Mouse (Mus musculus): Measurements from ENCODE around the gene Slc7a4.
"Not testable (repeated sequence)": the region's sequence is repeated elsewhere in the genome, so short reads cannot be mapped to it uniquely, and the experiment has no call there.

The Slc7a4 gene

DNA sequence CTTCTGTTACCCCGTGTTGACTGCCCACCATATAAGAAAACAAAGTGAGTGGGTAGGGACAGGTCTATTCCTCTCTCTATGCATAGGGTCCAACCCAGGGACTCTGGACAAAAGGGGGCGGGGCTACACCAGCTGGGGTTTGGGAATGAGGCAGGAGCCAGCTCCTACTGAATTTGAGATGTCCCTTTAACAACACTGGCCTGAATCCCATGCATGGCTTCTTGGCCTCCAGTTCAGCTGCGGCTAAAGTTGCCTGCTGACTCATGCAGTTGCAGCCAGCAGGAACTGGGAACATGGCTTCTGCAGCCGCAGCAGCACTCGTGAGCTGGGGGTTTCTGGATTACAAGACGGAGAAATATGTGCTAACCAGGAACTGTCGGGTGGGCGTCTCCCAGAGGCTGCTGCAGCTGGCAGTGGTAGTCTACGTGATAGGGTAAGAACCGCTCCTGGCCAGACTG, 21.2 kb downstream of the Slc7a4 start, which contains the start of gene P2rx6:
P2rx6 (plus strand) TSS at position 135 of the 458 bp plus-strand sequence.
- no peak for DNase-seq (ENCODE audit: low read depth)

DNA sequence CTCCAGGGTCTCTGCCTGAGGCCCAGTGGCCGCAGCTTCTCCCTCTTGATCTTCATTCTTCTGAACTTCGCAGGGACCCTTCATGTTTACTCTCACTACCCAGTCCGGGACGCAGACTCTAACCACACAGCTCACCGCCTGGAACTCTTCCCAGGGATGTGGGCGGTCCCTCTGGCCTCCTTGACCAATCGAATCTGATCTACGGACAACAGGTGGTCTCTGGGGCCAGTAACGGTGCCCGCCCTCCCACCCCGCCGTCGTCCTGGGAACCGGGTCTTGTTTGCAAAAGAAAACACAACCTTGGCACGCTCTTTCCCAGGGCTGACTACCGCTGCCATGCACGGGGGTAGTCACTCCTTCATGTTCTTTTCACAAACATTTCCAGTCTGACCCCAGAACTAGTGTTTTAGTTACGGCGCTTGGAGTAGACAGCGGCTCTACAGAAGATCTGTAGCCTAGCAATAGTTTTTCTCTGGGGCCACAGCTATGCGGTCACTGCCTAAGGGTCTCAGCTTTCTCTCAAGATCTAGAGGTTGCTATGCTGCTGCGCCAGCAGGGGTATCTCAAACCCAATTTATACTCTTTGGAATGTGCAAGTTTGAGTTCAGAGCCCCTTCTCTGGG, 21.8 kb downstream of the Slc7a4 start, which contains the start of gene Lrrc74b:
Lrrc74b (minus strand) TSS at position 120 of the 623 bp plus-strand sequence.
- DNase-seq (ENCODE audit: low read depth) = no peak

- no peak for DNase-seq (ENCODE audit: low read depth)
These were observed 23.5 kb downstream of the Slc7a4 start for GRCm38 (mm10) chr16:17559396-17560027.

DNA sequence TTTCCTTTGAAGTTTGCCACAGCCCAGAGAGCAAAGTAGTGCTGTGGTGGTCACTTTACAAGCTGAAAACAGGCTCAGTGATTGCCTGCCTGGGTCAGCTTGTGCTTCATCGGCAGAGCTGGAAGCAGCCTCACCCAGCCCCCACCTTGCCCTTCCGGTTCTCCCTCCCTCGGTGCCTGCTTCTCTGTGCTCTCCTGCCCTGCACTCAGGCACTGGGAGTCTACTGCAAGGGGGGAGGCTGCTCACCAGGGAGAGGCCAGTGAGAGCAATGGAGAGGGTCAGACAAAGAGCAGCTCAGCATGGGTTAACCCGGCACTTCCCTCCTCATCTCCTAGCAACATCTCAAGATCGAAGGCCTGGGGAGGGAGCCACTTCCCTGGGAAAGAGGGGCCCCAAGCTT, 24.2 kb downstream of the Slc7a4 start:
- DNase-seq (ENCODE audit: low read depth) = no peak

- no peak for DNase-seq (ENCODE audit: low read depth)
These were observed 25.0 kb downstream of the Slc7a4 start for GRCm38 (mm10) chr16:17557947-17558480.

GRCm38 (mm10) chr16:17556907-17557306, 26.1 kb downstream of the Slc7a4 start:
- no peak for DNase-seq (ENCODE audit: low read depth)

- no peak for DNase-seq (ENCODE audit: low read depth)
These were observed 26.8 kb downstream of the Slc7a4 start for GRCm38 (mm10) chr16:17556180-17556579.

GRCm38 (mm10) chr16:17554702-17555101, 28.3 kb downstream of the Slc7a4 start:
- not testable (repeated sequence) for DNase-seq (ENCODE audit: low read depth)

GRCm38 (mm10) chr16:17553910-17554685, 28.9 kb downstream of the Slc7a4 start:
- no peak for DNase-seq (ENCODE audit: low read depth)

- no peak for DNase-seq (ENCODE audit: low read depth)
These were observed 30.2 kb downstream of the Slc7a4 start for GRCm38 (mm10) chr16:17552837-17553236.

DNA sequence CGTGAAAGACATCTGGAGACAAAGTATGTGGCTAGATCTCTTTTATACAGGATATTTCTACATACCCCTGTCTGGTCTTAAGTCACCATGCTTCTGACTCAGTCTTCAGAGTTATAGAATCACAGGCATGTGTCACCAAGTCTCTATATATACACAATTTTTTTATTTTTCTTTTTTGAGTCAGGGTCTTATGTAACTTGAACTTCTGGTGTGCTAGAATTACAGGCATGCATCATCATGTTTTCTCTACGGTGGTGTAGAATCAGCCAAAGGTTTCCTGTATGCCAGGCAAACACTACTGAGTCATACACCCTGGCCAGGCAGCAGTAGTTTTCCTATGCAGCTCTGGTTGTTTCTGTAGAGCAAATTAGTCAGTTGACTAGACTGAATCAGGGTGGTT, 40.4 kb downstream of the Slc7a4 start:
- no peak for DNase-seq (ENCODE audit: low read depth)

DNA sequence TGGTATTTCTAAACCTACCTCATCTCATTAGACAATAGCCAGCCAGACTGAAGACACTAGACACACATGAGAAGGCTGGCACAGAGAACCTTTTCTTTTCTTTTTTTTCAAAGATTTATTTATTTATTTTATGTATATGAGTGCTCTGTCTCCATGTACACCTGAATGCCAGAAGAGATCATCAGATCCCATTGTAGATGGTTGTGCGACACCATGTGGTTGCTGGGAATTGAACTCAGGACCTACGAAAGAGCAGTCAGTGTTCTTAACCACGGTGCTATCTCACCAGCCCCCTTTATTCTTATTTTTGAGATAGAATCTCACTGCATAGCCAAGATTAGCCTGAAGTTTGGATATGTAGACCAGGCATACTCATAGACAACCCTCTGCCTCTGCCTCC, 46.4 kb downstream of the Slc7a4 start:
- no peak for DNase-seq (ENCODE audit: low read depth)

- DNase-seq (ENCODE audit: low read depth) = no peak
These were observed 50.2 kb downstream of the Slc7a4 start for GRCm38 (mm10) chr16:17532676-17533329.

DNA sequence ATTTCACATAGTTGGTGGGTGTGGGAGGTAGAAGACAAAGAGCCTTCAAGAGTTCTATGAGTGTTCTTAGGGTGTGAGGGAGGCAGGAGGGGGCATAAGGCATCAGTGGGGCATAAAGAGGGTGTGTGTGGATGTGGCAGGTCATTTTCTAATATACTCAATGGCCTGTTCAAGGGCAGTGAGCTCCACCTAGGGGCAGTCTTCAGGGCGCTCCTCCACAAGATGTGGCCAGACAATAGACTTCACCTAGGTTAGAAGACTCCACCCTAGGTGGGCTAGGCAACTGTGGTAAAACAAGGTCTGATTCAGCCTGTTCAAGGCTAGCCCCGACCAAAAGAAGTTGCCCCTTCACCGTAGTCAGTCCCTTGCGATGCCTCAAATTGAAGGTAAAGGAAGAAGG, 50.7 kb downstream of the Slc7a4 start:
- DNase-seq (ENCODE audit: low read depth) = no peak

DNA sequence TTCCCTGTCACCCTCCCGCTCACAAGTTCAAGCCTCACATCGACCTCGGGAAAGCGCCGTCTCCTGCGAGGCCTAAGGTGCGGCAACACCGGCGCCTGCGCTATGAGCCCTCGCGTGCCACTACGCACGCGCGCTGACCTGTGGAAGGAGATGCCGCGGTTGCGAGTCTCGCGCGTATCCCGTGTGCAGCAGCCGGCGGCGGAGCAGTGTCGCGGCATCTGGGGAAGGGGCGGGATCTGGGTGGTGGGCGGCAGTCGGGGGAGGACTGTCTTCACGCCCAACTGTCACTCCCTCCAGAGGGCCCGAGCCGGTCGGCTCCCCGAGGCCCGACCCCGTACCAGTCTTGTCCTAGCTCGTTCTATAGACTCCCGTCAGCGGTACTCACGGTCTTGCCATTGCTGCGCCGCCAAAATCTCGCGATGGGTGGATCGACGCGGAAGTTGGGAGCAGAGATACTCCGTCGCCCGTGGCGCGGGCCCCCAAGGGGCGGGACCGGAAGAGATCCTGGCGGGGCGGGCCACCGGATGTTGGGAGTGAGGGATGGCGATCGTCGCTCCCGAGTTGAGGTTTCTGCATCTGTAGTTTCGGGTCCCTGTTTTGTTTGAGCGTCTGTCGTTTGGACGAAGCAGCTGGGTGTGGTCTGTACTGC, 52.2 kb downstream of the Slc7a4 start, which contains the start of gene Thap7:
Thap7 (minus strand) TSS at position 497 of the 649 bp plus-strand sequence.
- peak; percentile 95 for DNase-seq (ENCODE audit: low read depth)

DNA sequence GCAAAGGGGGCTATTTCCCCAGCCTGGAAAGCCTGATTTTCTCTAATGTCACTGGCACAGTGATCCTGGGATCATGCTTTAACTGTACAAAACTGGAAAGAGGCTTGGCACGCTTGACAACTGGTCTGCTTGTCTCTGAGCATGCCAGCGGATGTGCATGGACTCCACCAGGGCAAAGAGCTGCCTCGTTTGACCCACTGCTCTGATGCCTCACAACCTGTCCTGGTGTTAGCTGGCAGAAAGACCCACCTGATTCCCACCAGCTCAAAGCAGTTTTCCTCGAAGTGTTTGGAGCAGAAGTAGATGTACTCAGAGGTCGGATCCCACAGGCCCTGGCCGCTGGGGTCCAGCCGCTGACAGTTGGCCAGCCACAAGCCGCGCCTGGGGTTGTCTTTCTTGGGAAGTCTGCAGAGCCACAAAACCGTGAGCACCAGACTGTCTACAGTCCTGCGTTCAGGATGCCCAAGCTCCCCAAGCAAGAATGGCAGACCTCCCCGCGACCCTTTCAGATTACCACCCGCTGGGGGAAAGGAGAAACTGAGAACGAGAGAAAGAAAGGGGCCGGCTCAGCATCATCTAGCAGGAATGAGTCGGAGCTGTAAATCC, 52.9 kb downstream of the Slc7a4 start:
- no peak for DNase-seq (ENCODE audit: low read depth)

GRCm38 (mm10) chr16:17528276-17528675, 54.7 kb downstream of the Slc7a4 start:
- DNase-seq (ENCODE audit: low read depth) = no peak

GRCm38 (mm10) chr16:17527606-17528005, 55.4 kb downstream of the Slc7a4 start:
- DNase-seq (ENCODE audit: low read depth) = no peak

GRCm38 (mm10) chr16:17526223-17526622, 56.8 kb downstream of the Slc7a4 start:
- no peak for DNase-seq (ENCODE audit: low read depth)

- no peak for DNase-seq (ENCODE audit: low read depth)
These were observed 57.5 kb downstream of the Slc7a4 start for GRCm38 (mm10) chr16:17525524-17525923.

- DNase-seq (ENCODE audit: low read depth) = no peak
These were observed 58.9 kb downstream of the Slc7a4 start for GRCm38 (mm10) chr16:17524156-17524555.

Data from c-Kit-positive CD71-negative TER-119-negative erythroid progenitor cells, embryonic 14.5 days (primary cell).